Mouse (Mus musculus): ENCODE measurements around the gene Ptprn2. TPM values are rescaled to one million over a fixed set of nuclear protein-coding genes. Genes with fewer than 3 reads are reported as not detected.

Gene Ptprn2
- polyA plus RNA-seq, 1 experiment from 2014 or later, result 0.15 TPM

MicroRNAs within 50 kb of the gene (microRNA counts, 519-probe panel; counts per million panel counts)
- 209 counts per million, percentile 61 among the panel's probes with 10 or more counts for microRNA mmu-miR-153

Small RNAs within 50 kb of the gene (microRNA-seq; reads per million reads assigned to microRNA genes)
- gene Mir153, result 9.0 reads per million, percentile 26 among the genes with 10 or more reads in this experiment

Other genes starting within 250 kb of the Ptprn2 start
- 5.3 and 5.7 TPM in 2 replicates for gene Wdr60, start 222.7 kb upstream of the Ptprn2 start, polyA plus RNA-seq (2015; fragmentation: Nextera tagmentation; extraction: Ambion mirVana)
- not detected in 2 replicates for gene Gm11027, start 210.3 kb upstream of the Ptprn2 start, polyA plus RNA-seq (2015; fragmentation: Nextera tagmentation; extraction: Ambion mirVana)
- gene Esyt2, start 204.5 kb upstream of the Ptprn2 start, polyA plus RNA-seq (2015; fragmentation: Nextera tagmentation; extraction: Ambion mirVana), result 9.9 and 10.4 TPM in 2 replicates
- gene Ncapg2, start 80.3 kb upstream of the Ptprn2 start, polyA plus RNA-seq (2015; fragmentation: Nextera tagmentation; extraction: Ambion mirVana), result 21.2 and 21.9 TPM in 2 replicates